Mouse (Mus musculus) MEL (cell line): ENCODE data around the gene Mettl1.
A peak's percentile ranks its signal among the peaks of the same experiment; 100 is the strongest.

Experiments
- CTCF ChIP-seq, 3 experiments: IDR thresholded peaks in 2 of 3; conservative IDR thresholded peaks in 1 of 3; 2 replicates each; pipeline ENCODE4 v1.5.1; 2011 to 2012; ENCODE audit warnings: low read length in 3 of 3, low read depth in 2 of 3, mild to moderate bottlenecking in 2 of 3, improper control_type of control experiment in 1 of 3, inconsistent platforms in 1 of 3, mixed read lengths in 1 of 3, moderate library complexity in 1 of 3; ENCODE audit not compliant: control insufficient read depth in 1 of 3, insufficient read depth in 1 of 3, poor library complexity in 1 of 3, severe bottlenecking in 1 of 3
- GABPA ChIP-seq: IDR thresholded peaks from 2 replicates; pipeline ENCODE4 v1.6.1; 2012; ENCODE audit warnings: low read depth, mild to moderate bottlenecking, inconsistent platforms, low read length, improper control_type of control experiment, moderate library complexity
- JUND ChIP-seq: IDR thresholded peaks from 2 replicates; pipeline ENCODE4 v1.6.1; 2011; ENCODE audit warnings: low read depth, mild to moderate bottlenecking, improper control_type of control experiment, low read length
- POLR2A ChIP-seq, 2 experiments: IDR thresholded peaks; 2 replicates each; pipeline ENCODE4 v1.6.1; 2011 to 2012; ENCODE audit warnings: low read length in 2 of 2, mild to moderate bottlenecking in 2 of 2, control low read depth in 1 of 2, improper control_type of control experiment in 1 of 2, low read depth in 1 of 2, moderate library complexity in 1 of 2; ENCODE audit not compliant: control insufficient read depth in 1 of 2, insufficient read depth in 1 of 2, poor library complexity in 1 of 2
- POLR2AphosphoS5 ChIP-seq: IDR thresholded peaks from 2 replicates; pipeline ENCODE4 v1.6.1; 2012; ENCODE audit warnings: low read depth, borderline replicate concordance, mild to moderate bottlenecking, inconsistent platforms, low read length, moderate library complexity, mixed read lengths
- RCOR1 ChIP-seq: IDR thresholded peaks from 2 replicates; pipeline ENCODE4 v1.6.1; 2012; ENCODE audit warnings: low read depth, mild to moderate bottlenecking, inconsistent platforms, low read length, improper control_type of control experiment
- TAL1 ChIP-seq: IDR thresholded peaks from 2 replicates; pipeline ENCODE4 v1.6.1; 2012; ENCODE audit warnings: mild to moderate bottlenecking, inconsistent platforms, low read length, moderate library complexity, mixed read lengths
- TBP ChIP-seq: IDR thresholded peaks from 2 replicates; pipeline ENCODE4 v1.8.0; 2011; ENCODE audit warnings: low read depth, low read length, improper control_type of control experiment
- TCF12 ChIP-seq: IDR thresholded peaks from 2 replicates; pipeline ENCODE4 v1.6.1; 2014; ENCODE audit warnings: low read depth, mild to moderate bottlenecking, inconsistent platforms, low read length, improper control_type of control experiment, moderate library complexity
- USF1 ChIP-seq: IDR thresholded peaks from 2 replicates; pipeline ENCODE4 v1.6.1; 2014; ENCODE audit warnings: low read depth, mild to moderate bottlenecking, inconsistent platforms, low read length, improper control_type of control experiment, moderate library complexity
- ZKSCAN1 ChIP-seq: IDR thresholded peaks from 2 replicates; pipeline ENCODE4 v1.6.1; 2012; ENCODE audit warnings: low read depth, mild to moderate bottlenecking, inconsistent platforms, low read length, improper control_type of control experiment, moderate library complexity

GRCm38 (mm10) chr10:127030336-127031296 is 10.6 kb upstream of the Mettl1 start, which contains the start of gene Tsfm:
- peak; percentile 46; the same call in 1 of the 2 replicates for TF ChIP-seq TCF12
- TF ChIP-seq TAL1: no peak
- TF ChIP-seq TBP: peak; percentile 64
- peak; percentile 87 to 92 for TF ChIP-seq POLR2A (IDR thresholded peaks at IDR 0.05; ENCODE audit: control insufficient read depth in 1 of 2, insufficient read depth in 1 of 2, low read depth in 1 of 2, low read length in 2 of 2, poor library complexity in 1 of 2)
- TF ChIP-seq ZKSCAN1: no peak
- TF ChIP-seq RCOR1: no peak
- TF ChIP-seq CTCF (IDR thresholded peaks at IDR 0.05 in 2 of 3, conservative IDR thresholded peaks at IDR 0.05 in 1 of 3; ENCODE audit: control insufficient read depth in 1 of 3, insufficient read depth in 1 of 3, low read depth in 2 of 3, low read length in 3 of 3, poor library complexity in 1 of 3, severe bottlenecking in 1 of 3): peak; percentile 80 to 96 (median 93)
- TF ChIP-seq POLR2AphosphoS5: no peak
- no peak for TF ChIP-seq JUND
- no peak for TF ChIP-seq GABPA
- no peak for TF ChIP-seq USF1
